Mouse (Mus musculus): Measurements from ENCODE around the gene Nup210l. TPM values are rescaled to one million over a fixed set of nuclear protein-coding genes. Genes with fewer than 3 reads are reported as not detected.
A peak's percentile ranks its signal among the peaks of the same experiment; 100 is the strongest.

Gene Nup210l
- 0.03 TPM in 2 replicates for polyA plus RNA-seq (2021; fragmentation: Nextera tagmentation)
- long read RNA-seq, experiment 1, result 0 reads
- long read RNA-seq, experiment 2, partial matches to known transcripts, result 0 of 1 reads
- long read RNA-seq, experiment 2, other reads (novel, unspliced or antisense), result 1 of 1 reads

GRCm38 (mm10) chr3:90103938-90104337, at the start of gene Nup210l:
TSS of gene Nup210l (plus strand) at chr3:90104132.

GRCm38 (mm10) chr3:90072294-90072693, 31.6 kb upstream of the Nup210l start, which contains the start of gene Tpm3:
TSS of gene Tpm3 (plus strand) at chr3:90072649.

GRCm38 (mm10) chr3:90213377-90213866, 109.5 kb downstream of the Nup210l start, which contains the start of the genes Rps27 and Rab13:
TSS of gene Rps27 (minus strand) at chr3:90213651.
TSS of gene Rab13 (plus strand) at chr3:90213695.

GRCm38 (mm10) chr3:90231507-90232333, 127.8 kb downstream of the Nup210l start, which contains the start of gene Jtb:
TSS of gene Jtb (plus strand) at chr3:90231597.

GRCm38 (mm10) chr3:90242984-90243775, 139.2 kb downstream of the Nup210l start, which contains the start of gene Creb3l4:
TSS of gene Creb3l4 (minus strand) at chr3:90243512.

GRCm38 (mm10) chr3:90247960-90248745, 144.2 kb downstream of the Nup210l start, which contains the start of gene Slc39a1:
TSS of gene Slc39a1 (plus strand) at chr3:90248172.

GRCm38 (mm10) chr3:90253653-90254418, 149.9 kb downstream of the Nup210l start, which contains the start of gene Crtc2:
TSS of gene Crtc2 (plus strand) at chr3:90254163.

Small RNAs within 50 kb of the gene (microRNA-seq; reads per million reads assigned to microRNA genes)
- gene Mir190b, result 5.4 reads per million, percentile 19 among the genes with 10 or more reads in this experiment

Other genes with a start within 250 kb of the Nup210l start
- gene Il6ra, start 190.9 kb upstream of the Nup210l start, polyA plus RNA-seq (2021; fragmentation: Nextera tagmentation), result 4.1 and 4.7 TPM in 2 replicates
- gene Atp8b2, start 140.6 kb upstream of the Nup210l start, polyA plus RNA-seq (2021; fragmentation: Nextera tagmentation), result 4.0 and 4.5 TPM in 2 replicates
- 96.3 and 106 TPM in 2 replicates for gene Hax1, start 105.4 kb upstream of the Nup210l start, polyA plus RNA-seq (2021; fragmentation: Nextera tagmentation)
- 365 and 533 TPM in 2 replicates for gene 4933434E20Rik, start 52.5 kb upstream of the Nup210l start, polyA plus RNA-seq (2021; fragmentation: Nextera tagmentation)
- 82.2 and 108 TPM in 2 replicates for gene Ubap2l, start 51.5 kb upstream of the Nup210l start, polyA plus RNA-seq (2021; fragmentation: Nextera tagmentation)
- 181 TPM in 2 replicates for gene Tpm3, start 31.5 kb upstream of the Nup210l start, polyA plus RNA-seq (2021; fragmentation: Nextera tagmentation)
- gene Rps27, start 109.5 kb downstream of the Nup210l start, polyA plus RNA-seq (2021; fragmentation: Nextera tagmentation), result 2,829 and 2,904 TPM in 2 replicates
- gene Rab13, start 109.6 kb downstream of the Nup210l start, polyA plus RNA-seq (2021; fragmentation: Nextera tagmentation), result 8.7 and 9.8 TPM in 2 replicates
- 86.0 and 94.4 TPM in 2 replicates for gene Jtb, start 127.5 kb downstream of the Nup210l start, polyA plus RNA-seq (2021; fragmentation: Nextera tagmentation)
- 0.39 and 0.41 TPM in 2 replicates for gene Creb3l4, start 139.4 kb downstream of the Nup210l start, polyA plus RNA-seq (2021; fragmentation: Nextera tagmentation)
- gene Slc39a1, start 144.0 kb downstream of the Nup210l start, polyA plus RNA-seq (2021; fragmentation: Nextera tagmentation), result 89.8 and 134 TPM in 2 replicates
- 12.7 and 14.4 TPM in 2 replicates for gene Crtc2, start 150.0 kb downstream of the Nup210l start, polyA plus RNA-seq (2021; fragmentation: Nextera tagmentation)
- gene Dennd4b, start 161.1 kb downstream of the Nup210l start, polyA plus RNA-seq (2021; fragmentation: Nextera tagmentation), result 6.4 and 6.6 TPM in 2 replicates
- gene Gatad2b, start 189.0 kb downstream of the Nup210l start, polyA plus RNA-seq (2021; fragmentation: Nextera tagmentation), result 14.5 and 17.0 TPM in 2 replicates